Mouse (Mus musculus) neural tube, embryonic 12.5 days (tissue): ENCODE results near the gene Vmn1r217. TPM values are rescaled to one million over a fixed set of nuclear protein-coding genes. Genes with fewer than 3 reads are reported as not detected.

Source experiments
- polyA plus RNA-seq: library from polyadenylated mRNA; unstranded; fragments of >200 nt; fragmentation: Nextera tagmentation; extraction: Ambion mirVana; gene quantifications from 2 replicates; pipeline ENCODE4 v1.2.1, GENCODE M21; 2016

Gene Vmn1r217
- polyA plus RNA-seq, 1 experiment from 2014 or later, result not detected

Other genes with a start within 250 kb of the Vmn1r217 start
- gene Vmn1r212, start 234.0 kb downstream of the Vmn1r217 start, polyA plus RNA-seq, result not detected in 2 replicates
- gene Vmn1r213, start 110.6 kb downstream of the Vmn1r217 start, polyA plus RNA-seq, result not detected in 2 replicates
- not detected in 2 replicates for gene Vmn1r214, start 87.8 kb downstream of the Vmn1r217 start, polyA plus RNA-seq
- gene Vmn1r215, start 50.2 kb downstream of the Vmn1r217 start, polyA plus RNA-seq, result not detected in 2 replicates
- gene Vmn1r218, start 14.9 kb upstream of the Vmn1r217 start, polyA plus RNA-seq, result not detected in 2 replicates
- not detected in 2 replicates for gene Vmn1r219, start 41.1 kb upstream of the Vmn1r217 start, polyA plus RNA-seq
- not detected in 2 replicates for gene Vmn1r220, start 69.7 kb upstream of the Vmn1r217 start, polyA plus RNA-seq
- gene Vmn1r221, start 95.9 kb upstream of the Vmn1r217 start, polyA plus RNA-seq, result not detected in 2 replicates
- not detected in 2 replicates for gene Vmn1r222, start 117.7 kb upstream of the Vmn1r217 start, polyA plus RNA-seq
- 0.04 TPM in 1 of 2 replicates, not detected in the other for gene Vmn1r223, start 128.9 kb upstream of the Vmn1r217 start, polyA plus RNA-seq